Mouse (Mus musculus) embryonic facial prominence, embryonic 11.5 days (tissue): Measurements from ENCODE around the gene Smarca4. TPM values are rescaled to one million over a fixed set of nuclear protein-coding genes. Genes with fewer than 3 reads are reported as not detected.

ENCODE experiments used
- ATAC-seq: fragments of 200-750 bp; cut with Nextera tagmentation; replicated peaks from 2 replicates; pipeline ENCODE4 v1.8.0; 2017; ENCODE audit warnings: low read depth; ENCODE audit not compliant: insufficient number of reproducible peaks, low FRiP score, low TSS enrichment
- DNase-seq: peaks from one replicate; pipeline ENCODE4 v3.0.0-alpha.2; 2015; ENCODE audit warnings: low spot score
- H3K27ac ChIP-seq: fragments of 300-500 bp; sonication (generic); replicated peaks from 2 replicates; pipeline ENCODE4 v1.5.1; 2014; ENCODE audit warnings: mild to moderate bottlenecking, low read depth, low read length, control low read depth
- H3K27me3 ChIP-seq: fragments of 300-500 bp; sonication (generic); 2 replicates; pipeline ENCODE4 v1.6.1; 2014; ENCODE audit warnings: mild to moderate bottlenecking, low read length, moderate library complexity, mixed read lengths; ENCODE audit not compliant: control insufficient read depth, insufficient read depth
- H3K36me3 ChIP-seq: fragments of 300-500 bp; sonication (generic); replicated peaks from 2 replicates; pipeline ENCODE4 v1.6.1; 2014; ENCODE audit warnings: low read depth, mild to moderate bottlenecking, low read length, moderate library complexity, mixed read lengths; ENCODE audit not compliant: control insufficient read depth, insufficient read depth
- H3K4me1 ChIP-seq: fragments of 300-500 bp; sonication (generic); 2 replicates; pipeline ENCODE4 v1.6.1; 2014; ENCODE audit warnings: low read length, mixed read lengths; ENCODE audit not compliant: control insufficient read depth, insufficient read depth
- H3K4me2 ChIP-seq: fragments of 300-500 bp; sonication (generic); 2 replicates; pipeline ENCODE4 v1.6.1; 2014; ENCODE audit warnings: low read depth, mild to moderate bottlenecking, control low read depth, low read length, moderate library complexity
- H3K4me3 ChIP-seq: fragments of 300-500 bp; sonication (generic); 2 replicates; pipeline ENCODE4 v1.5.1; 2014; ENCODE audit warnings: low read depth, low read length, control low read depth
- H3K9ac ChIP-seq: fragments of 300-500 bp; sonication (generic); replicated peaks from 2 replicates; pipeline ENCODE4 v1.6.1; 2014; ENCODE audit warnings: mild to moderate bottlenecking, control low read depth, low read length
- H3K9me3 ChIP-seq: fragments of 300-500 bp; sonication (generic); replicated peaks from 2 replicates; pipeline ENCODE4 v1.6.1; 2016; ENCODE audit warnings: mild to moderate bottlenecking, low read length, inconsistent platforms, mixed read lengths; ENCODE audit not compliant: control insufficient read depth
- WGBS: fragments of 180-500 bp; shearing (Covaris S2); extraction: QIAGEN DNeasy Blood & Tissue Kit; methylation state at CpG from one replicate; pipeline ENCODE4 v1.1.7; 2014; 5-methylcytosine and 5-hydroxymethylcytosine counted together
- polyA plus RNA-seq: library from polyadenylated mRNA; unstranded; fragments of >200 nt; fragmentation: Nextera tagmentation; extraction: Ambion mirVana; gene quantifications from 2 replicates; pipeline ENCODE4 v1.2.1, GENCODE M21; 2014

Gene Smarca4
- polyA plus RNA-seq, 1 experiment from 2014 or later: 106 TPM

DNA sequence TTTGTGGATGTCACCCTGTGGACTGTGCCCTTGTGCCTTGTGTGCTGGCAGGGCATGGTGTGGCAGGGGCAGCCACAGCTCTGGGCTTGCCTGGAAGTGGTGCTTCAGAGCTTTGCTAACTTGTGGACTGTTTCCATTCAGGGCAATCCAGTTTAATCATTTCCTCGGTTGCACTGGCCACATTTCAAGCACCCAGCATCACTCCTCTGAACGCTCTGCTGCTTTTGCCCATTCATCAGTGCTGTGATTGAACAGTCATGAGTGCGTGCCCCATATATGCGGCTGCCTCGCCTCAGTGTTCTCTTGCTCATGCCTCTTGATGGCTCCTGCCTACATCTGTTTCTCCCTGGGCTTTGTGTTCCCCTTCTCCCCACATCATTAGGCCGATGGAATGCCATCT is 31.8 kb downstream of the Smarca4 start:
- Histone ChIP-seq H3K9ac (no peak overlapping the region), H3K9me3 (no peaks in the 10 kb centered on the region), H3K27me3 (no peaks in the 10 kb centered on the region), H3K36me3 (peaks cover 24% of the 10 kb centered on the region), H3K4me3 (no peak overlapping the region), H3K4me1 (no peaks in the 10 kb centered on the region), H3K27ac (no peak overlapping the region), H3K4me2 (no peak overlapping the region)
- DNase-seq (no peak), ATAC-seq (no peak)
- 93% methylated on average over 6 of the region's 6 CpGs for WGBS

GRCm38 (mm10) chr9:21652263-21652662 is 36.3 kb downstream of the Smarca4 start:
- WGBS: 91% methylated on average over 5 of the region's 5 CpGs
- Histone ChIP-seq H3K4me1 (no peaks in the 10 kb centered on the region), H3K9ac (no peak overlapping the region)

GRCm38 (mm10) chr9:21653253-21653652 is 37.3 kb downstream of the Smarca4 start:
- H3K27me3 ChIP-seq: no peaks in the 10 kb centered on the region
- no peak overlapping the region for H3K9ac ChIP-seq
- no peak overlapping the region for H3K4me3 ChIP-seq
- no peak for ATAC-seq
- no peak overlapping the region for H3K4me2 ChIP-seq
- H3K4me1 ChIP-seq: no peaks in the 10 kb centered on the region
- H3K9me3 ChIP-seq: no peaks in the 10 kb centered on the region
- WGBS: 91% methylated on average over 2 of the region's 2 CpGs
- H3K27ac ChIP-seq: no peak overlapping the region
- H3K36me3 ChIP-seq: peaks cover 4% of the 10 kb centered on the region
- no peak for DNase-seq

More at GRCm38 (mm10) chr9:21652263-21652662, 36.3 kb downstream of the Smarca4 start:
- no peaks in the 10 kb centered on the region for H3K27me3 ChIP-seq
- no peak for ATAC-seq
- no peak overlapping the region for H3K4me2 ChIP-seq
- no peak overlapping the region for H3K27ac ChIP-seq
- no peak overlapping the region for H3K4me3 ChIP-seq
- H3K36me3 ChIP-seq: peaks cover 11% of the 10 kb centered on the region
- no peaks in the 10 kb centered on the region for H3K9me3 ChIP-seq
- no peak for DNase-seq

- ATAC-seq (no peak), DNase-seq (no peak)
- Histone ChIP-seq H3K27ac (no peak overlapping the region), H3K36me3 (peaks cover 43% of the 10 kb centered on the region), H3K4me2 (no peak overlapping the region), H3K9ac (no peak overlapping the region), H3K9me3 (no peaks in the 10 kb centered on the region), H3K4me3 (no peak overlapping the region), H3K4me1 (no peaks in the 10 kb centered on the region), H3K27me3 (no peaks in the 10 kb centered on the region)
- WGBS: 100% methylated on average over 5 of the region's 5 CpGs
Observed at GRCm38 (mm10) chr9:21662034-21662433, 46.1 kb downstream of the Smarca4 start.

GRCm38 (mm10) chr9:21668946-21669345 is 53.0 kb downstream of the Smarca4 start:
- ATAC-seq: no peak

DNA sequence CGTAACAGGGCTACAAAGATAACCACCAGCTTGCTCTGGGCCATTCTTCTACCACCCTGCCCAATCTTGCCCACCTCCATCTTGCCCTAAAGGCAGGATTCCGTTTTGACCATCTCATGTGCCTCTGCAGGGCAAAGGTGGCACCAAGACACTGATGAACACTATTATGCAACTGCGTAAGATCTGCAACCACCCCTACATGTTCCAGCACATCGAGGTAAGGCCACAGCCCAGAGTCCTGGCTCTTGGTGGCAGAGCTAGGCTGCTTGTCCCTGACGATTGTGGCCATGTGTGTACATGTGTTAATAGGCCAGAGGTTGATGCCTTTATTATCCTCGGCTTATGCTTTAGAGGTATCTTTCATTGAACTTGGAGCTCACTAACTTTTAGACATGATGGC is 54.4 kb downstream of the Smarca4 start:
- no peak for ATAC-seq
- no peak for DNase-seq
- Histone ChIP-seq H3K9ac (no peak overlapping the region), H3K27ac (no peak overlapping the region), H3K4me2 (no peak overlapping the region), H3K4me3 (no peak overlapping the region), H3K36me3 (peaks cover 45% of the 10 kb centered on the region), H3K27me3 (no peaks in the 10 kb centered on the region), H3K9me3 (no peaks in the 10 kb centered on the region), H3K4me1 (no peaks in the 10 kb centered on the region)
- 88% methylated on average over 6 of the region's 6 CpGs for WGBS

More at GRCm38 (mm10) chr9:21668946-21669345, 53.0 kb downstream of the Smarca4 start:
- H3K9me3 ChIP-seq: no peaks in the 10 kb centered on the region
- WGBS: 96% methylated on average over 7 of the region's 7 CpGs
- no peak overlapping the region for H3K4me2 ChIP-seq
- no peak overlapping the region for H3K9ac ChIP-seq
- no peak overlapping the region for H3K27ac ChIP-seq
- no peaks in the 10 kb centered on the region for H3K27me3 ChIP-seq
- DNase-seq: no peak
- no peak overlapping the region for H3K4me3 ChIP-seq
- peaks cover 44% of the 10 kb centered on the region for H3K36me3 ChIP-seq
- no peaks in the 10 kb centered on the region for H3K4me1 ChIP-seq

GRCm38 (mm10) chr9:21671753-21672152 is 55.8 kb downstream of the Smarca4 start:
- H3K4me3 ChIP-seq: no peak overlapping the region
- H3K9ac ChIP-seq: no peak overlapping the region
- peaks cover 44% of the 10 kb centered on the region for H3K36me3 ChIP-seq
- no peaks in the 10 kb centered on the region for H3K4me1 ChIP-seq
- no peak for ATAC-seq
- DNase-seq: no peak
- H3K4me2 ChIP-seq: no peak overlapping the region
- no peaks in the 10 kb centered on the region for H3K9me3 ChIP-seq
- H3K27ac ChIP-seq: no peak overlapping the region
- WGBS: 97% methylated on average over 5 of the region's 5 CpGs
- no peaks in the 10 kb centered on the region for H3K27me3 ChIP-seq

- no peak for ATAC-seq
Observed at GRCm38 (mm10) chr9:21677706-21678105, 61.7 kb downstream of the Smarca4 start.

More at GRCm38 (mm10) chr9:21677706-21678105, 61.7 kb downstream of the Smarca4 start:
- DNase-seq: no peak
- Histone ChIP-seq H3K4me2 (no peak overlapping the region), H3K9ac (no peak overlapping the region), H3K4me1 (no peaks in the 10 kb centered on the region), H3K27me3 (no peaks in the 10 kb centered on the region), H3K36me3 (peaks cover 37% of the 10 kb centered on the region), H3K9me3 (no peaks in the 10 kb centered on the region), H3K27ac (no peak overlapping the region), H3K4me3 (no peak overlapping the region)
- 95% methylated on average over 17 of the region's 17 CpGs for WGBS
